Mouse (Mus musculus) mature B cell (primary cell): ENCODE results near the gene Ngfr.

ENCODE experiments used
- in situ Hi-C: fragments of 300-500 bp; cut with MboI; formaldehyde crosslinking; loops from 2 replicates; pipeline ENCODE4 v1.14.3; 2019

Ngfr gene

DNA sequence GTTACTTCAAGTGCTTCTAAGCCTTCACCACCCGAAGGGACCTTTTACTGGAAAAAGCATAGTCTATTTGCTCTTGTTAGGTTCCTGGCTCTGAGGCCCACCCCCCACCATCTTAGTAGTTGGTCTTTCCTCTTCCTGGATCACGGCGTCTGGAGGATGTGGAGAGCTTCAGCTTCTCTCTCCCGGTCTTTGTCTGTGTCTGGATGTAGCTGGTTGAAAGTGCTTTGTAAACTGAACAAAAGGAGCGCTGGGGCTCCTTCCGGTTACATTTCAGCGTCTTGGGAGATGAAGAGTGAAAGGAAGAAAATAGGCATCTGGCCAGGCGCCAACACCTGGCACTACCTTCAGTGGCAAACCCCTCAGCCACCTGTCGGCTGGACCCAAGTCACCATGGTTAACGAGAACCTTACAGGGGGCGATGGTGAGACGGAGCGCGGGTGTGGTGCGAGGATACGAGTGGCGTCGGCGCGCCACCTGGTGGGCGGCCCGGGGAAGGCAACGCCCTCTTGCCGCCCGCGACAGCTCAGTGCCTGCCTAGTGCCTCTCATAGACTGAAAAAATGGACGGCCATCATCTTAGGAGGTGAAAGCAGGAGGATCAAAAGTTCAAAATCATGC lies 67.0 kb downstream of the Ngfr start:
- in situ Hi-C loops, result loop anchor here (25.0 kb wide), 1 partner anchor 408 kb away; the partner anchor contains the start of gene Dlx3

DNA sequence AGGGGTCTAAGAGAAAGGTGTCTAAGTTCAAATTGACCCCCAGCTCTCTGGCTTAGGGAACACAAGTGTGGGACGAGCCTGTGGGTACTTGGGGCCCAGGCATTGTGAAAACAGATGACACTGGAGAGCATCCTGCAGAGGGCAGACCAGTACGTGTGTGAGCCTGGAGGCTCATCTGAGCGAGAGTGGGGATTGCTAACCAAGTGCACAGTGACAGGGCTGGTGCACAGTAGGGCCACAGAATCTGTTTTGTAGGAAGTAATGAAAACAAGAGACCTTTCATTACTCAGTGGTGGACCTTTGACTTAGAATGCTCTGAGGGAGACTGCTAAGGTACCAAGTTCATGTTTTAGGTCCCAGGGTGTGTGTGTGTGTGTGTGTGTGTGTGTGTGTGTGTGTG lies 67.5 kb downstream of the Ngfr start:
- in situ Hi-C loops, result loop anchor here (25.0 kb wide), 1 partner anchor 408 kb away; the partner anchor contains the start of gene Dlx3

DNA sequence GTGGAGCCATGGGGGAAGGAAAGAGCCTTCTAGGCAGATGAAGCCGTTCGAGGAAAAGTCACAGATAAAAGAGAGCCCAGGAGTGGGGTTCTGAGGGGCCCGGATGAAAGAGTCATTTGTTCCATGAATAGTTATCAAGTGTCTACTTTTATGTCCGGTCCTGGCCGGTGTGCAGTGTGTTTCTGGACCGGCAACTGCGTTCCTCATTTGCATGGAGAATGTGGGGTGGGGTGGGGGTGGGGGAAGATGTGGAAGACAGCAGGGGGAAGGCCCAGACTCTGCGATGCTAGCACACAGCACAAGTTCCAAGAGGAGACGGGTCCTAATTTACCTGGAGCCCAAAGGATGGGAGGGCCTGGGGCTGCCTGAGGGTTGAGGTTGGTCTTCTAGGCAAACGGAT lies 68.2 kb downstream of the Ngfr start:
- in situ Hi-C loops, result loop anchor here (25.0 kb wide), 1 partner anchor 407 kb away; the partner anchor contains the start of gene Dlx3
